Mouse (Mus musculus): Measurements from ENCODE around the gene Mpp1. TPM values are rescaled to one million over a fixed set of nuclear protein-coding genes. Genes with fewer than 3 reads are reported as not detected.

The Mpp1 gene
- polyA plus RNA-seq, 1 experiment from 2014 or later, result 56.9 TPM

GRCm38 (mm10) chrX:75126893-75127292 lies 3.9 kb downstream of the Mpp1 start:
- Histone ChIP-seq H3K9ac (no peak overlapping the region), H3K36me3 (peaks cover 11% of the 10 kb centered on the region; the same call in 1 of the 2 replicates), H3K27me3 (no peaks in the 10 kb centered on the region), H3K9me3 (replicated peaks) (no peaks in the 10 kb centered on the region), H3K4me2 (no peak overlapping the region), H3K4me1 (no peaks in the 10 kb centered on the region), H3K4me3 (replicated peaks) (no peak overlapping the region), H3K27ac (no peak overlapping the region)
- no peak for ATAC-seq (replicated peaks; ENCODE audit: low FRiP score)

GRCm38 (mm10) chrX:75125606-75126005 lies 5.2 kb downstream of the Mpp1 start:
- no peak for ATAC-seq (replicated peaks; ENCODE audit: low FRiP score)
- H3K36me3 ChIP-seq, result peaks cover 11% of the 10 kb centered on the region; the same call in 1 of the 2 replicates
- no peak overlapping the region for H3K9ac ChIP-seq
- no peaks in the 10 kb centered on the region for H3K9me3 ChIP-seq (replicated peaks)
- H3K4me1 ChIP-seq, result no peaks in the 10 kb centered on the region
- H3K4me2 ChIP-seq, result no peak overlapping the region
- H3K27me3 ChIP-seq, result no peaks in the 10 kb centered on the region
- H3K4me3 ChIP-seq (replicated peaks), result no peak overlapping the region
- WGBS, result 84% methylated on average over 3 of the region's 3 CpGs
- no peak overlapping the region for H3K27ac ChIP-seq

DNA sequence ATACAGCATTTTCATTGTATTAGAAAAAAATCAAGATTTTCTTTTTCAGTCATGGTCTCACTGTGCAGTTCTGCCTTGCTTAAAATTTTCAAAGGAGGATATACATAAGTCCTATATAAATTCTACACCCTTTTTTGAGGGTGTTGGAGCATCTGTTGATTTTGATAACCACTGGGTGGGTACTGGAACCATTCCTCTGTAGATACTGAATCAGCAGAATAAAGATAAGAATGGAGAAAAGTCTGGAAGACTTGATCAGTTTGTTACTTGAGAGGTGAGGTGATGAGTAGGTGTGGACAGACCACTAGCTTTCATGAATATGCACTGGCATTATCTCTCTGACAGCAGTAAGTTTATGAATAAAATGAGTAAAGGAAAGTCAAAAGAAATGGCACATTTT lies 15.3 kb downstream of the Mpp1 start:
- no peak overlapping the region for H3K4me2 ChIP-seq
- H3K27ac ChIP-seq, result no peak overlapping the region
- no peaks in the 10 kb centered on the region for H3K27me3 ChIP-seq
- ATAC-seq (replicated peaks; ENCODE audit: low FRiP score), result no peak
- H3K4me3 ChIP-seq (replicated peaks), result no peak overlapping the region
- H3K9ac ChIP-seq, result no peak overlapping the region
- no peaks in the 10 kb centered on the region for H3K9me3 ChIP-seq (replicated peaks)
- peaks cover 24% of the 10 kb centered on the region for H3K36me3 ChIP-seq
- H3K4me1 ChIP-seq, result no peaks in the 10 kb centered on the region

GRCm38 (mm10) chrX:75102293-75102692 lies 28.5 kb downstream of the Mpp1 start:
- Histone ChIP-seq H3K9ac (no peak overlapping the region), H3K9me3 (replicated peaks) (no peaks in the 10 kb centered on the region), H3K27me3 (no peaks in the 10 kb centered on the region), H3K4me1 (no peaks in the 10 kb centered on the region), H3K36me3 (peaks cover 74% of the 10 kb centered on the region), H3K4me2 (no peak overlapping the region), H3K4me3 (replicated peaks) (no peak overlapping the region), H3K27ac (no peak overlapping the region)
- WGBS, result 85% methylated on average over 6 of the region's 6 CpGs
- ATAC-seq (replicated peaks; ENCODE audit: low FRiP score), result no peak

DNA sequence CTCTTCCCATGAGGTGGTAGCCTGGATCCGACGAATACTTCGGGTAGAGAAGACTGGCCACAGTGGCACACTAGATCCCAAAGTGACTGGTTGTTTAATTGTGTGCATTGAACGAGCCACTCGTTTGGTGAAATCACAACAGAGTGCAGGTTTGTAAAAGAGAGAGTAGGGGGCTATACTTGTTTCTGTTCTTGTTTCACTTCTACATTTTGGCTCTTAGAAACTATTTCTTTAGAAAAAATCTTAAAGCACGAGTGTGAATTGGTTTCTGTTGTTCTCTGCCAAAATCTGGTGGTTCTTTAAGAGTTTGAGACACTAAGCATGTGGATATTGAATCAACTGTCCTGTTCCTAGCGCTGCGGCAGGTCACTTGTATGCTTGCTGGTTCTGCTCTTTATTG lies 32.0 kb downstream of the Mpp1 start:
- no peak overlapping the region for H3K4me2 ChIP-seq
- H3K27ac ChIP-seq, result no peak overlapping the region
- WGBS, result 85% methylated on average over 8 of the region's 8 CpGs
- no peaks in the 10 kb centered on the region for H3K9me3 ChIP-seq (replicated peaks)
- no peaks in the 10 kb centered on the region for H3K4me1 ChIP-seq
- no peaks in the 10 kb centered on the region for H3K27me3 ChIP-seq
- no peak overlapping the region for H3K9ac ChIP-seq
- H3K4me3 ChIP-seq (replicated peaks), result no peak overlapping the region
- ATAC-seq (replicated peaks; ENCODE audit: low FRiP score), result no peak
- peaks cover 45% of the 10 kb centered on the region for H3K36me3 ChIP-seq

DNA sequence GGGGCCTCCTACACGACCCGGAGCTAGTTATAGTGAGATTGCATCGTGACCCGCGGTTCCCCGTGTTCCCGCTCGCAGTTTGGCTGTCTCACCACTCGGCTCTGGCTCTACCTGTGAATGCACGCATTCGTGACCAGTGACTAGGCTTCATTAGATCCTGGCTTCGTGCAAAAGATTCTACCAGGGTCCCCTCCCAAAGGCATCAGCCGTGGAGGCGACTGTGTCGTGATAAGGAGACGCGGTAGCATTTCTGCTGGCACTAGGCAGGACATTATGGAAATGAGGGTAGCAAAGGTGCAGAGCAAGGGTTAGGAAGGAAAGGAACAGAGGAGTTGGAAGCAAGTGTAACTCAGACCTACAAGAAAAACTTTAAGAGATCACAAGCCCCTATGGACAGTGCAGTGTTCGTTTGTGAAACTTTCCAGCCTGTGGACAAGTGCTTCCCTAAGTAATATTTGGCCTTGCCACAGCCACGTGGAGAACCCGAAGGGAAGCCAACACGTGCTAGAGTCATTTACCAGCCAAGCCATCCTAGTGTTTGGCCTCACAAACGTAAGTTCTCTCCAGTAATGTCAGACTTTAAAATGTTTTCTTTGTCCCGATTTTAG lies 34.5 kb downstream of the Mpp1 start:
- H3K4me3 ChIP-seq (replicated peaks), result peak overlapping the region; percentile 60
- H3K9ac ChIP-seq, result peak overlapping the region; percentile 55
- H3K27me3 ChIP-seq, result no peaks in the 10 kb centered on the region
- peak overlapping the region; percentile 81 for H3K27ac ChIP-seq
- peaks cover 25% of the 10 kb centered on the region for H3K36me3 ChIP-seq
- WGBS, result 19% methylated on average over 23 of the region's 23 CpGs
- H3K4me1 ChIP-seq, result no peaks in the 10 kb centered on the region
- no peaks in the 10 kb centered on the region for H3K9me3 ChIP-seq (replicated peaks)
- H3K4me2 ChIP-seq, result peak overlapping the region; percentile 60
- no peak; the same call in none of the 2 replicates for ATAC-seq (replicated peaks; ENCODE audit: low FRiP score)

GRCm38 (mm10) chrX:75095369-75096162 lies 35.2 kb downstream of the Mpp1 start, which contains the start of gene Dkc1:
Dkc1 (plus strand) TSS chrX:75095854.
- H3K4me2 ChIP-seq, result peak within 1 kb of the TSS; percentile 60
- H3K9ac ChIP-seq, result peak within 1 kb of the TSS; percentile 55
- no peaks in the 10 kb centered on the region for H3K9me3 ChIP-seq (replicated peaks)
- H3K36me3 ChIP-seq, result peaks cover 18% of the 10 kb centered on the region
- ATAC-seq (replicated peaks; ENCODE audit: low FRiP score), result peak; percentile 99
- peak within 1 kb of the TSS; percentile 81 for H3K27ac ChIP-seq
- 24% methylated on average over 29 of the region's 29 CpGs for WGBS
- H3K4me3 ChIP-seq (replicated peaks), result peak within 1 kb of the TSS; percentile 60
- no peaks in the 10 kb centered on the region for H3K27me3 ChIP-seq
- H3K4me1 ChIP-seq, result no peaks in the 10 kb centered on the region

GRCm38 (mm10) chrX:75085654-75086053 lies 45.2 kb downstream of the Mpp1 start:
- no peaks in the 10 kb centered on the region for H3K36me3 ChIP-seq
- H3K27ac ChIP-seq, result no peak overlapping the region
- no peaks in the 10 kb centered on the region for H3K27me3 ChIP-seq
- no peak overlapping the region for H3K4me3 ChIP-seq (replicated peaks)
- no peaks in the 10 kb centered on the region for H3K9me3 ChIP-seq (replicated peaks)
- no peak overlapping the region for H3K4me2 ChIP-seq
- no peaks in the 10 kb centered on the region for H3K4me1 ChIP-seq
- no peak for ATAC-seq (replicated peaks; ENCODE audit: low FRiP score)
- 19% methylated on average over 1 of the region's 1 CpGs for WGBS
- H3K9ac ChIP-seq, result no peak overlapping the region

- Histone ChIP-seq H3K9me3 (replicated peaks) (no peaks in the 10 kb centered on the region), H3K4me2 (peak within 1 kb of the TSS; percentile 69), H3K4me3 (replicated peaks) (peak within 1 kb of the TSS; percentile 51), H3K4me1 (no peaks in the 10 kb centered on the region), H3K9ac (peak within 1 kb of the TSS; percentile 33; the same call in 1 of the 2 replicates), H3K36me3 (no peaks in the 10 kb centered on the region), H3K27me3 (no peaks in the 10 kb centered on the region), H3K27ac (no peak within 1 kb of the TSS)
- WGBS, result 13% methylated on average over 8 of the region's 17 CpGs
- peak; percentile 92 for ATAC-seq (replicated peaks; ENCODE audit: low FRiP score)
Measured at GRCm38 (mm10) chrX:75084774-75085508, 45.9 kb downstream of the Mpp1 start, which contains the start of gene Gab3. Gab3 (minus strand) TSS chrX:75085458.

GRCm38 (mm10) chrX:75083982-75084773 lies 46.6 kb downstream of the Mpp1 start:
- no peaks in the 10 kb centered on the region for H3K27me3 ChIP-seq
- H3K9ac ChIP-seq, result peak overlapping the region; percentile 33; the same call in 1 of the 2 replicates
- no peak overlapping the region for H3K27ac ChIP-seq
- H3K36me3 ChIP-seq, result no peaks in the 10 kb centered on the region
- H3K4me3 ChIP-seq (replicated peaks), result peak overlapping the region; percentile 51
- H3K4me2 ChIP-seq, result peak overlapping the region; percentile 69
- H3K9me3 ChIP-seq (replicated peaks), result no peaks in the 10 kb centered on the region
- no peaks in the 10 kb centered on the region for H3K4me1 ChIP-seq
- peak; percentile 62; the same call in 1 of the 2 replicates for ATAC-seq (replicated peaks; ENCODE audit: low FRiP score)
- 22% methylated on average over 25 of the region's 26 CpGs for WGBS

- Histone ChIP-seq H3K36me3 (no peaks in the 10 kb centered on the region), H3K27me3 (no peaks in the 10 kb centered on the region), H3K4me2 (no peak overlapping the region), H3K9me3 (replicated peaks) (no peaks in the 10 kb centered on the region), H3K4me1 (no peaks in the 10 kb centered on the region), H3K4me3 (replicated peaks) (no peak overlapping the region), H3K27ac (no peak overlapping the region), H3K9ac (no peak overlapping the region)
- no peak for ATAC-seq (replicated peaks; ENCODE audit: low FRiP score)
- 63% methylated on average over 2 of the region's 2 CpGs for WGBS
Measured at GRCm38 (mm10) chrX:75082351-75082750, 48.5 kb downstream of the Mpp1 start.

Measured in kidney, embryonic 15.5 days (tissue).